Mouse (Mus musculus) heart, embryonic 12.5 days (tissue): ENCODE measurements around the gene Zscan29. TPM values are rescaled to one million over a fixed set of nuclear protein-coding genes. Genes with fewer than 3 reads are reported as not detected.

Experiments used
- ATAC-seq: fragments of 200-750 bp; cut with Nextera tagmentation; 2 replicates; pipeline ENCODE4 v1.8.0; 2017; ENCODE audit warnings: moderate TSS enrichment, moderate library complexity; ENCODE audit not compliant: insufficient number of reproducible peaks, low FRiP score
- H3K27ac ChIP-seq: fragments of 300-500 bp; sonication (generic); 2 replicates; pipeline ENCODE4 v1.5.1; 2016; ENCODE audit warnings: mild to moderate bottlenecking, moderate library complexity; ENCODE audit not compliant: poor library complexity, severe bottlenecking
- H3K27me3 ChIP-seq: fragments of 300-500 bp; sonication (generic); replicated peaks from 2 replicates; pipeline ENCODE4 v1.6.1; 2016; ENCODE audit warnings: mild to moderate bottlenecking, moderate library complexity
- H3K36me3 ChIP-seq: fragments of 300-500 bp; sonication (generic); 2 replicates; pipeline ENCODE4 v1.6.1; 2016; ENCODE audit warnings: mild to moderate bottlenecking, moderate library complexity
- H3K4me1 ChIP-seq: fragments of 300-500 bp; sonication (generic); replicated peaks from 2 replicates; pipeline ENCODE4 v1.6.1; 2016; ENCODE audit warnings: mild to moderate bottlenecking
- H3K4me2 ChIP-seq: fragments of 300-500 bp; sonication (generic); 2 replicates; pipeline ENCODE4 v1.6.1; 2016; ENCODE audit warnings: mild to moderate bottlenecking, moderate library complexity
- H3K4me3 ChIP-seq: fragments of 300-500 bp; sonication (generic); 2 replicates; pipeline ENCODE4 v1.5.1; 2016; ENCODE audit warnings: mild to moderate bottlenecking
- H3K9ac ChIP-seq: fragments of 300-500 bp; sonication (generic); 2 replicates; pipeline ENCODE4 v1.6.1; 2016; ENCODE audit warnings: mild to moderate bottlenecking, moderate library complexity
- H3K9me3 ChIP-seq: fragments of 300-500 bp; sonication (generic); replicated peaks from 2 replicates; pipeline ENCODE4 v1.6.1; 2016; ENCODE audit warnings: mild to moderate bottlenecking, moderate library complexity
- WGBS: fragments of 180-500 bp; shearing (Covaris S2); methylation state at CpG from one replicate; pipeline ENCODE4 v1.1.7; 2016; 5-methylcytosine and 5-hydroxymethylcytosine counted together
- polyA plus RNA-seq: library from polyadenylated mRNA; unstranded; fragments of >200 nt; fragmentation: Nextera tagmentation; extraction: Ambion mirVana; gene quantifications from 2 replicates; pipeline ENCODE4 v1.2.1, GENCODE M21; 2016

Gene Zscan29
- polyA plus RNA-seq, result 6.8 and 7.9 TPM in 2 replicates

DNA sequence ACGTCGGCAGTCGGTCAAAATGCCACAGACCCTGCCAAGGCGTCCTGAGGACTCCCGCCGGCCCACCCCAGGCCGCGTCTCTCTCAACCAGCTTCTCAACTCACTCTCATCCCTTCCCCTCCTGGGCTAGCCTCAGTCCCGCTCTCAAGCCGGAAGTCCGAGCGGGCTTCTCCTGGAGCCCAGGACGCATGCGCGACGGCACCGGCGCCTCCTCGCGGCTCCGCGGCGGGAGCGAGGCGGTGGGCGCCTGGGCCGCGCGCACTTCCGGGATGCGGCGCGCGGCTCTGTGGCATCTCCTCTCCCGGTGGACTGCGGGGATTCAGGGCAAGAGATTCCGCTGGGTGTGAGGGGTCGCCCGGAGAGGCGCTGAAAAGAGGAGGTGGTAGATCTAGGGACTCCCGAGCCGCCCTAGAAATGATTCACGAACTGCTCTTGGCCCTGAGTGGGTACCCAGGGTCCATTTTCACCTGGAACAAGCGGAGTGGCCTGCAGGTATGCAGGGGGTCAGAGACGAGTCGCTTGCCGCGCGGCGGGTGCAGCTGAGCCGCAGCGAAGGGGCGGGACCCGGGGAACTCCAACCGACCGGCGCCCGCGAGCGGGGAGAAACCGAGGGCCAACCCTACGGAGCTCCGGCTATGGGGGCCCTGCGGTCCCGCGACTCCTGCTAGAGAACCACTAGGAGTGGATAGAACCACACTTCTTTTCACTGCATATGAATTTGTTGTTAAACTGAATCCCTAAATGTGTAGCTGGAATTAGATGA is at the start of gene Zscan29:
Gene Zscan29 (minus strand): TSS at position 146 of the 763 bp plus-strand sequence.
- H3K4me2 ChIP-seq, result peak within 1 kb of the TSS; percentile 90
- H3K4me1 ChIP-seq, result peaks cover 18% of the 10 kb centered on the region
- H3K9ac ChIP-seq, result peak within 1 kb of the TSS; percentile 79
- under 1% methylated on average over 65 of the region's 66 CpGs for WGBS
- no peaks in the 10 kb centered on the region for H3K9me3 ChIP-seq
- peak; percentile 94 for ATAC-seq
- peaks cover 31% of the 10 kb centered on the region for H3K36me3 ChIP-seq
- H3K27me3 ChIP-seq, result no peaks in the 10 kb centered on the region
- peak within 1 kb of the TSS; percentile 69 for H3K4me3 ChIP-seq
- H3K27ac ChIP-seq, result peak within 1 kb of the TSS; percentile 83

DNA sequence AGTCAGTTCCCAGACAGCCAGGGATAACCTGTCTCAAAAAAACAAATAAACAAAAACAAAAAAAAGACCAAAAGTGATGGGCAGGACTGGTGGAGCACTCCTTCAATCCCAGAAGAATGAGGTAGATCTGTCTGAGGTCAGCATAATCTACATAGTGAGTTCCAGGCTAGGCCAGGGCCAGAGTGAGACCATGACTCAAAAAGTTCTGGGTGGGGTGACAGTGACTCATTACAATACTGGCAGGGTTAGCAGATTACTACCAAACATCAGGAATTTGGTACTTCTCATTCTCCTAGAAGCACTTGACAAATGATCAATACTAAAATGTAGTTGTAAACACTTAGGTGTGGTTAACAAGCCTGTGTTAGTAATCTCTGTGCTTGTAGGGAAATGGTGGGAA is 49.1 kb upstream of the Zscan29 start:
- no peak overlapping the region for H3K9ac ChIP-seq
- no peak overlapping the region for H3K27ac ChIP-seq
- H3K4me2 ChIP-seq, result no peak overlapping the region
- H3K36me3 ChIP-seq, result peaks cover 82% of the 10 kb centered on the region
- H3K4me3 ChIP-seq, result no peak overlapping the region
- no peaks in the 10 kb centered on the region for H3K4me1 ChIP-seq
- no peak for ATAC-seq
- no peaks in the 10 kb centered on the region for H3K9me3 ChIP-seq
- H3K27me3 ChIP-seq, result no peaks in the 10 kb centered on the region

DNA sequence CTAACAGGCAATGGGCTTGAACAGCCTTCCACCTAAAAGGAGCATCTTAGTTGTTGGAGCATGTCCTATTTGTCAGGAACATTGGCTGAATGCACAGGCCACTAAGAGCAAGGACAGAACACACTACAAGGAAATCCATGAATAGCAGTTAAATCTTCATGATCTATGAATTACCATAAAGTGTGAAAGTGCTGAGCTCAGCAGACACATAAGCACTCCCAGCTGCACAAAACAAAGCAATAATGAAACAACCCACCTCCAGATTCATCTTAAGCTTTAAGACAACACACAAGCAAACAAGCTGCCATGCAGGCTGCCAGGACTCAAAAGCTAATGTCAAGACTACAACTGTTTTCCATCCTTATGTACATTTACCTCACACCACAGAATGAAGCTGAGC is 48.3 kb upstream of the Zscan29 start:
- Histone ChIP-seq H3K36me3 (peaks cover 82% of the 10 kb centered on the region), H3K4me3 (no peak overlapping the region), H3K9me3 (no peaks in the 10 kb centered on the region), H3K4me2 (no peak overlapping the region), H3K9ac (no peak overlapping the region), H3K27ac (no peak overlapping the region), H3K4me1 (no peaks in the 10 kb centered on the region), H3K27me3 (no peaks in the 10 kb centered on the region)
- no peak for ATAC-seq

DNA sequence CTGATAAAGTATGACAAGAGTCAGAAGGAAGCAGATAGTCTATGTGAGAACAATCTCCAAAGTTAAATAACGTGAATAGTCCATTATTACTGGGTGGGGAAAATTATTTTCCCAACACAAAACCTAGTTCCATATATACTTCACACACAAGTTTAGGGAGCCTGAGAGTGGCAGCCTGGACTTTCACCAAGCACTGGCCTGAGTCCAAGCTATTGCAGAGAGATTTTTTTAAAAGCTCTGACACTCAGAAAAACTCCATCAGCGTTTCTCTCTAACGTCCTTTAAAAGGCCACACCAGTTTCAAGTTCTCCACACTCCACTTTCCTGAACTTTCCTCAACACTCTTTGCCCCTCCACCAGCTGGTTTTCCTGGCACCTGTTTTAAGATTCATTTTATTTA is 43.6 kb upstream of the Zscan29 start:
- Histone ChIP-seq H3K4me1 (no peaks in the 10 kb centered on the region), H3K9ac (no peak overlapping the region), H3K4me3 (no peak overlapping the region), H3K36me3 (peaks cover 78% of the 10 kb centered on the region), H3K9me3 (no peaks in the 10 kb centered on the region), H3K4me2 (no peak overlapping the region), H3K27me3 (no peaks in the 10 kb centered on the region), H3K27ac (no peak overlapping the region)
- ATAC-seq, result no peak
- 84% methylated on average over 3 of the region's 3 CpGs for WGBS

DNA sequence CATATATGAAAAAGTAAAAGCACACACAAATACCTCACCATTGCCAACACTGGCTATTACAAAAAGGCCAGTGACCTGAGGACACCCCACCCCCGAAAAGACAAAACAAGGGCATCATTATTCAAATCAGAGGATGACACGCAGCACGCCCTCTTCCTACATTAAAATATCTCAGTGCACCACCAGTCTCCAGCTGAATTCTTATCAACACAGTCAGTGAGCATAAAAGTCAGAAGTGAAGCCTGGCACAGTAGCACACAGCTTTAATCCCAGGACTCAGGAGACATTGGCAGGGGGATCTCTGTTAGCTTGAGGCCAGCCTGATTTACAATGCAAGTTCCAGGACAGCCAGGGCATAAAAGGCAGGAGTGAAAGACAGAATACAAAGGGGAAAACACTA is 35.6 kb upstream of the Zscan29 start:
- Histone ChIP-seq H3K4me1 (no peaks in the 10 kb centered on the region), H3K9me3 (no peaks in the 10 kb centered on the region), H3K27ac (no peak overlapping the region), H3K27me3 (no peaks in the 10 kb centered on the region), H3K36me3 (peaks cover 85% of the 10 kb centered on the region), H3K4me3 (no peak overlapping the region), H3K4me2 (no peak overlapping the region), H3K9ac (no peak overlapping the region)
- no peak for ATAC-seq
- WGBS, result 83% methylated on average over 3 of the region's 3 CpGs

DNA sequence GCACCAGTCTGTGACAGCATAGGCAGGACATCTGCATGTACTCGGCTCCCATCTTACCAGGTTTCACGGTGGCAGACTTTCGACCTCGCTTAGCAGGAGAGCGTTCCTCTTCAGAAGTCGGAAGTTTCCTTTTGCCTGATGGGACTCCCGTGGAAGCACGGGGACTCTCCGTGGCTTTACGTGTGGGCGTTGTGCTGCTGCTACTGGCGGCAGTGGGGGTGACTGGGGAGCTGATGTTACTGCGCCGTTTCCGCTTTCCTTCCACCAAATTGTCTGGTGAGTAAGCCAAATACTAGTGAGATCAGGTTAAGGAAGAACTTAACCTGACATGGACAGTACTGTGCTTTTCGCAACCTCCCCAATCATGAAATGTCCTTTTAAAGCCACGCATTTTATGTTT is 33.4 kb upstream of the Zscan29 start:
- Histone ChIP-seq H3K4me1 (no peaks in the 10 kb centered on the region), H3K4me3 (no peak overlapping the region), H3K27me3 (no peaks in the 10 kb centered on the region), H3K27ac (no peak overlapping the region), H3K36me3 (peaks cover 89% of the 10 kb centered on the region), H3K9me3 (no peaks in the 10 kb centered on the region), H3K9ac (no peak overlapping the region), H3K4me2 (no peak overlapping the region)
- 92% methylated on average over 17 of the region's 17 CpGs for whole genome bisulfite sequencing
- ATAC-seq, result no peak

DNA sequence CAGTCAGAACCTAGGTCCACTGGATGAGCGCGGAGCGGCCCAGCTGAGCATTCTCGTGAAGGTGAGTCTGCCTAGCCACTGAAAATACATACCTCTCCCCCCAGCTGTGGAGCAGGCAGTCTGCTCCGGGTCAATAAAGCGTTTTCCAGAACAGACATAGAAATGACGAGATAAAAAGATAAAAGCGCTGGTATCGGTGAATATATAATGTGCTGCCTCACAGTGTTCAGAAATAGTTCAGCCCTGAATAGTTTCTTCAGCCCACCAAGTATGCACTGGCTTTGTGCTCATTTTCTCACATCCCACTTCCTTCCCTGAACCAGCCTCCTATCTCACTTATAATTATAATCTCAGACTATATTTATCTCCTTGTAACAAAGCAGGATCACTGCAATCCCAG is 24.5 kb upstream of the Zscan29 start:
- Histone ChIP-seq H3K9ac (no peak overlapping the region), H3K4me1 (peaks cover 5% of the 10 kb centered on the region; the same call in 1 of the 2 replicates), H3K27ac (no peak overlapping the region), H3K4me3 (no peak overlapping the region), H3K9me3 (no peaks in the 10 kb centered on the region), H3K4me2 (no peak overlapping the region), H3K27me3 (no peaks in the 10 kb centered on the region), H3K36me3 (peaks cover 93% of the 10 kb centered on the region)
- ATAC-seq, result no peak
- 87% methylated on average over 9 of the region's 9 CpGs for WGBS

DNA sequence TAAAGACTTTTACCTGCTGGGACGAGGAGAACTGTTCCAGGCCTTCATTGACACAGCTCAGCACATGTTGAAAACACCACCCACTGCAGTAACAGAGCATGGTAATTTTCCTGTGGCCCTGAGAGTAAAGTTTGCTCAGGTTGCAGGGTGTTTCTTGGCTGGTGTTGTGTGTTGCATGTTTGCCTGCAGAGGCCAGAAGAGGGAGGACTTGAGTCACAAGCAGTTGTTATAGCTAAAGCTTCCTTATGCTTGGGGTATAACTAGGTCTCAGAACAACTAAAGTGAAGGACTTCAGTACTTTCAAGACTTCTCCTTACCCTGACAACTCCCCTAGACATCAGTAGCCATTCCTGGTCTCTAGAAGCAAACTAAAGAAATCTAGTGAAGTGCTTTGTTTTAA is 17.6 kb upstream of the Zscan29 start:
- no peak for ATAC-seq
- Histone ChIP-seq H3K4me1 (peaks cover 1% of the 10 kb centered on the region; the same call in 1 of the 2 replicates), H3K9me3 (no peaks in the 10 kb centered on the region), H3K27ac (no peak overlapping the region), H3K27me3 (no peaks in the 10 kb centered on the region), H3K36me3 (peaks cover 75% of the 10 kb centered on the region), H3K4me3 (no peak overlapping the region), H3K4me2 (no peak overlapping the region), H3K9ac (no peak overlapping the region)
- 74% methylated on average over 1 of the region's 1 CpGs for WGBS

DNA sequence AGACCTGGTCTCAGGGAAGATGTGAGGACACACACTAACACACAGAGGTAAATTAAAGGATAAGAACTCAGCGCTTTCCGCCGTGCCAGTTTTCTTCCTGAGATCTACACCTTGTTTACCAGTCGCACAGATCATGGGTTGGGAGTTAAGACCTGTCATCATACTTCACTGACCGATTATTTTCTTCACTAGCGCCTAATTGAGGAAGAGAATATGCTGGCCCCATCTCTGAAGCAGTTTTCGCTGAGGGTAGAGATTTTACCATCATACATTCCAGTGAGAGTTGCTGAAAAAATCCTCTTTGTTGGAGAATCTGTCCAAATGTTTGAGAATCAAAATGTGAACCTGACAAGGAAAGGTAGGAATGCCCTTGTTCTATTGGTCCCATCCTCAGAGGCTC is 13.2 kb upstream of the Zscan29 start:
- no peaks in the 10 kb centered on the region for H3K4me1 ChIP-seq
- no peak overlapping the region for H3K9ac ChIP-seq
- no peak overlapping the region for H3K4me3 ChIP-seq
- ATAC-seq, result no peak
- no peak overlapping the region for H3K4me2 ChIP-seq
- H3K27me3 ChIP-seq, result no peaks in the 10 kb centered on the region
- H3K27ac ChIP-seq, result no peak overlapping the region
- peaks cover 57% of the 10 kb centered on the region for H3K36me3 ChIP-seq
- 95% methylated on average over 7 of the region's 7 CpGs for WGBS
- H3K9me3 ChIP-seq, result no peaks in the 10 kb centered on the region

DNA sequence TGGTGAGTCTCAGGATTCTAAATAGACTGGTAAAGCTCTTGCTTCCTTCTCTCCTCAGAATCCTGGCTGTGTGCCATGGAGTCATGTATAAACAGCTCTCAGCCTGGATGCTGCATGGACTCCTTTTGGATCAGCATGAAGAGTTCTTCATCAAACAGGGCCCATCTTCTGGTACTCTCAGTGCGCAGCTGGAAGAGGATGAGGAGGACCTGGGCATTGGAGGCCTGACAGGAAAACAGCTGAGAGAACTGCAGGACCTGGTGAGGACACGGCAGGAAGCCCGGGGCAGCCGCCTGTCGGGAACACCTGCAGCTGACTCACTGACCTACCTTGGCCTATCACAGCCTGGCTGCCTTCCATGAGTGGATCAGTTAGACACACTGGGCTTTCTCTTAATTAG is 12.5 kb upstream of the Zscan29 start:
- Histone ChIP-seq H3K4me1 (no peaks in the 10 kb centered on the region), H3K9ac (no peak overlapping the region), H3K4me3 (no peak overlapping the region), H3K9me3 (no peaks in the 10 kb centered on the region), H3K27ac (no peak overlapping the region), H3K36me3 (peaks cover 59% of the 10 kb centered on the region), H3K27me3 (no peaks in the 10 kb centered on the region), H3K4me2 (no peak overlapping the region)
- WGBS, result 87% methylated on average over 5 of the region's 5 CpGs
- ATAC-seq, result no peak

DNA sequence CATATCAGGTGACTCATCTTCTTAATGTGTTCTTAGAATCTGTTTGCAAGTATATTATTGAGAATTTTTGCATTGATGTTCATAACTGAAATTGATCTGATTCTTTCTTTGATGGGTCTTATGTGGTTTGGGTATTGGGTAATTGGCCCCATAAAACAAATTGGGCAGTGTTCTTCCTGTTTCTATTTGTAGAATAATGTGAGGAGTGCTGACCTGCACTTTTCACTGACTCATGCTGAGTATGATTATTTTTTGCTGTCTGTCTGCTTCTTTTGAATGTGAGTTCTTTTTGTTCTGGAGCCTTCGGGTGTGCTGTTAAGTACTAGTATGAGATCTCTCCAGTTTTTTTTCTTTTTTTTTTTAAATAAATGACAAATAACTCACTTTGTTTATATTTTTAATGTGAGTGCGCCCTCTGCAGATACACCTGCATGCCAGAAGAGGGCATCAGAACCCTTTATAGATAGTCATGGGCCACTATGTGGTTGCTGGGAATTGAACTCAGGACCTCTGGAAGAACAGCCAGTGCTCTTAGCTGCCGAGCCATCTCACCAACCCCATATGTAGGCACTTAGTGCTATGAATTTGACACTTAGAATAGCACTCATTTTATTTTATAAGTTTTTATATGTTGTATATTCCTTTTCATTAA is 8.0 kb upstream of the Zscan29 start:
- no peaks in the 10 kb centered on the region for H3K27me3 ChIP-seq
- WGBS, result 91% methylated on average over 3 of the region's 3 CpGs
- no peak overlapping the region for H3K27ac ChIP-seq
- H3K4me3 ChIP-seq, result no peak overlapping the region
- no peak overlapping the region for H3K4me2 ChIP-seq
- H3K36me3 ChIP-seq, result peaks cover 70% of the 10 kb centered on the region
- H3K4me1 ChIP-seq, result no peaks in the 10 kb centered on the region
- H3K9me3 ChIP-seq, result no peaks in the 10 kb centered on the region
- ATAC-seq, result no peak
- no peak overlapping the region for H3K9ac ChIP-seq
